Mouse (Mus musculus) testis, postnatal 10 days (tissue): ENCODE data around the gene Letm1.

Source experiments
- DNase-seq: peaks from one replicate; pipeline ENCODE4 v3.0.0; 2021; ENCODE audit warnings: low spot score

Gene Letm1

GRCm38 (mm10) chr5:33782345-33782998 is at the start of gene Letm1:
Gene Letm1, minus strand, starts transcription at chr5:33782817.
- peak; percentile 91 for DNase-seq

- DNase-seq, result no peak
These were observed 48.2 kb upstream of the Letm1 start for GRCm38 (mm10) chr5:33830832-33831231.

- DNase-seq, result no peak
These were observed 47.3 kb upstream of the Letm1 start for GRCm38 (mm10) chr5:33829958-33830357.

- DNase-seq, result no peak
These were observed 45.5 kb upstream of the Letm1 start for GRCm38 (mm10) chr5:33828107-33828506.

DNA sequence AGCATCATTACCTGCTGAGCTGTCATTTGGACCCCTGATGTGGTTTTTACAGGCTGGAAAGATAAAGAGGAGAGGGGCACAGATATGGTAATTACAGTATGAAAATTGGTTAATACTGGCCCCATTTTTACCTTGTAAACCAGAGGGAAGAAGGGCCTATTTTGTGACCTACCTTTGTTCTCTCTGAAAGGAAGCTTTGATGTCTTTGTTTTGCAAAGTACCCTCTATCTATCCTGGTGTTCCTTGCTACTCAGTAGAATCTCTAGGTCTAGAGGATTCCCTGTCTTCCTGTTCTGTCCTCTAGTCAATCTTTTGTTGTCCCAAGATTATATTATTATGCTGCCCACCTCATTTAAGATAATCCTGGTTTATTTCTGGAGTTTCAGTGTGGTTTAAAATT is 43.4 kb upstream of the Letm1 start:
- DNase-seq, result no peak

- no peak for DNase-seq
These were observed 39.8 kb upstream of the Letm1 start for GRCm38 (mm10) chr5:33822456-33822855.

DNA sequence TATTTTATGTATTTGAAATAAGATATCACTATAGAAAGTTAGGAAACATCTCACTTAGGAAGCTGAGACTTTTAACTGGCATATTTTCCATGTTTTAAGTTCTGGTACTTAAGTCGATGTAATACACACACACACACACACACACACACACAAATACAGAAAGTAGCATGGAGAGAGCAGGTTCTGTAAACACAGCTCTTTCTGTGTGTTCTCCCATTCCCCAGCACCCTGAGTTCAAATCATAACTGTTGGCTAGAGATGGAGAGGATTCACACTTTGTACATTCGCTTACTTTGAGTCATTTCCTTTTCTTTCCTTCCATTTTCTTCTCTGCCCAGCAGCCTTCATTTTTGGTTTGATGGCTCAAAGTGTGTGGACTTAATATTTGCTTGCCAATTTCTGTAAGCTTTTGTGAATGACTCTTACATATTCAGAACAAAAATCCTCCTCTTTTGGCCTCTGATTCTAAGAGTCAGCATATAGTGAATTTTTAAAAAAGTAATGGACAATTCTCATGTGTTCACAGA is 39.3 kb upstream of the Letm1 start:
- DNase-seq, result no peak

- peak; percentile 77 for DNase-seq
These were observed 38.4 kb upstream of the Letm1 start for GRCm38 (mm10) chr5:33820733-33821621.

DNA sequence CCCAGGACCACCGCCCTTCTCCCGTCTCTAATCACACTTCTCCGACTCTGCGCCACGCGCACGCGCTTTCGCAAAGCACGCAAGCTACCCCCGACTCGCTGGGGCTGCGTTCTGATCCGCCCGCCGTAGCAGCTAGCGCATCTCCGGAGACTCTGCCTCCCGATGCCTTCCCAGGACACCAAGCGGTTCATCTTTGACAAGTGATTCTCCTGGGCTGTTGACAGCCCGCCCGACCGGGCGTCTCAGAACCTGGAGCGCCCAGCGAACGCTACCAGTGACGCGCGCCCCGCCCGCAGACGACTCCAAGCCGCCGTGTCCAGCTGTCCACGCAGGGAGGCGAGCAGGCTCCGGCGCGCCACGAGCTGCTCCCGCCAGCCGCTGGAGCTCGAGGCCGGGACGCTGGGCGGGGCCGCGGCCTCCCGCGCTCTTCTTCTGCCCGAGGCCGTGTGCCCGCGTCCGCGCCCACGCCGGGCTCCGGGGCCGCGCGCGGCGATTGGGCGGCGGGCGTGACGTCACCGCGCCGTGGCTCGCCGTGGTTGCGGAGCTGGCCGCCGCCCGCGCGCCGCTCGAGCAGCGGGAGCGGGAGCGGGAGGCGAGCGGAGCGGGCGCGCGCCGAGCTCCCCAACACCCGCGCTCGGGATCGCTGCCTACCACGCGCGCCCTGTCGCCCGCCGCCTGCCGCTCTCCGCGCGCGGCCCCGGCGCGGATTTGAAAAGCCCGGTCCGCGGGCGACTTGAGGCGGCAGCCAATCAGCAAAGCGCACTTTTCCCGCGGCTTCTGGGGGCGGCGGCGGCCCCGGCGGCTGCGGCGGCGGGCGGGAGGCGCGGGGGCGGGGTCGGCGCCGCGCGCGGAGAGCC is 37.5 kb upstream of the Letm1 start, which contains the start of gene Nsd2:
Nsd2 (plus strand) TSS at position 850 of the 857 bp plus-strand sequence.
- peak; percentile 88 for DNase-seq

- DNase-seq, result peak; percentile 49
These were observed 36.7 kb upstream of the Letm1 start for GRCm38 (mm10) chr5:33819141-33819875.

GRCm38 (mm10) chr5:33818104-33818503 is 35.5 kb upstream of the Letm1 start:
- peak; percentile 39 for DNase-seq

DNA sequence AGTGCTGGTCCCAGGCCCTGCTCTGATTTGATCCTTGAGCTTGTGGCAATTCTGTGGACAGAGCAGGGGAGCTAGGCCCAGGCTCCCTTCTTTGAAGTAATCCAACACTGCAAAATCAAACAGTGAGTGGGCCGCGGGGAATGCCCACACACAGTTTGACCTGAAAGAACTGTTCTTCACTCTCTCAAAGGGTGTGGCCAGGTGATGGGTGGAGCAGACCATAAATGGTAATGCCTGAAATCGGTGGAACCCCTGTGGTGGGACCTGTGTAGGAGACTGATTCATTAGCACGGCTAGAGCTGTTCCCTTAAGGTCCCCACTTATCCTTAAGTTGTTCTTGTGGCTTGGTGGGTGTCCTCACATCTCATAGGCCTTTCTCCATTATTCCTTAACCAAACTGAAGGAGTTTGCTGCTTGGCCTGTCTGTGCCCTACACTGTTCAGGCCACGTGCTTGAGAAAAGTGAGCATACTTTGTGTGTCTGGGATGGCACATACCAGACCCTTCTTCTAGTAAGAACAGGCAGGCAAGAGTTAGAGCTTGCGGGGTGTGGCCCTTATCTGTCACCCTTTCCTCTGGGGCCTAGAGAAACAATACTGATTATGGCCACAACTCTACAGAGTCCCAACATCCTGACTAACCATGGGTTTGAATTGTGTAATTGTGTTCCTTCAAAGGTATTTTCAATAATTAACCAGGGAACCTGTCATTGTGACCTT is 33.5 kb upstream of the Letm1 start:
- DNase-seq, result no peak

- no peak for DNase-seq
These were observed 28.9 kb upstream of the Letm1 start for GRCm38 (mm10) chr5:33811519-33811918.

DNA sequence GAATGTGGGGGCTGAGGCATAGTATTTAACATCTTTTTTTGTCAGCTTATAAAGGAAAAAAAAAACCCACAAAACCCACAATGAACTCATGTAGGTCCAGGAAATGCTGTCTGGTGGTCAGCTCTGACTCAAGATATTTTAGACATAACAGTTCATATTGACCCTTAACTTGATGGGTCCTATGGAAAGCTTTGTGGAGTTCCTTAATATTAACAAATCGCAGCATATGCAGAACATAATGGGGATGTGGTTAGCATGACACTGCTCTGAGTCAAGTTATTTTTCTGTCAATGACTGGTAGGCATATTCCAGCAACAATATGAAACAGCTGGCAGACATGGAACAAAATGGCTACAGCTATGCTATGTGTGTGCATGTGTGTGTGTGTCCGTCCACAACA is 20.7 kb upstream of the Letm1 start:
- no peak for DNase-seq

DNA sequence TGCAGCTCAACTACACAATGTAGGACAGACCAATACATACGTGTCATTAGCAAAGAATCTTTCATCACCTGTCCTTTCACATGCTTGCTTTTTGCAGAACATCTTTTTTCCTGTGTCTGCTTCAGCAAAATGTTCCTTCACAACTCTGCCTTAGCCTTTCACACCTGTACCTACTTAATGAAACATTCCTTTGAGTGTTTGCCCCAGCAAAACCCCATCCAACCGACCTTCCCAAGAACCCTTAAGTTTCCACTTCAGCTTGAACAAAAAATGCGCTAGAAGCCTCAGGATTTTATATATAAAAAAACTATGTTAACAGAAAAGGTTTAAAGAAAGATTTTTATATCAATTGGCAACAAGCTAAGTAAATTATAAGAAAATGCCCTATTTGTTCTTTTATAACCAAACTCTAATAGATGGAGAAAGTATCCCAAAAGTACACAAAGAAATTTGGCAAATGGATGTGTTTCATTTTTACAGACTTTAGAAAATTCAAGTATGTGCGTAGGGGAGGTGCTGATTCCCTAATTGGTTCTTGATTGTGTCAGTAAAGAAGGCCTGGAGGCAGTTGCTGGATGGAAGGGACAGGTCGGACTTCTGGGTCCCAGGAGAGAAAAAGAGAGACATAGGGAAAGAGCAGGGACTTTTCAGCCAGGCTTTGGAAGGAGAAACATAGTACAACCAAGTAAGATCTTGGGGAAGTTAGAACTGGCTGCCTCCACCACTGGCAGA is 9.5 kb upstream of the Letm1 start:
- no peak for DNase-seq

DNA sequence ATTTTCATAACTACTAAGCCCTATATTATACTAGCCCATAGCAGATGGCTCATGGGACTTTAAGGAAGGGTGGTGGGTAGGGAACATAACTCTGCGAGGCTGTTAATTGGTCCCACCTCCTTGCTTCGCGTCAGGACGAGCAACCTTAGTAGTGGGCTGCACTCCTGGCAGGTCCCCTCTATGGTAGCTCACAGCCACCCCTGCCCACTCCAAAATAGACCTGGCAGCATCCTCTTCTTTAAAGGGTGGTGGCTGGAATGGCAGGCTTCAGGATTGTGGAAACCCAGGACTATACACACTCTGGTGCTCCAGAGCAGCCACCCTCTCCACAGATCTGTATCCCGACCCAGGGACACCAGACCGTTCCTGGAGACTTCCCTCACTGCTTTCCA is 378 bp upstream of the Letm1 start:
- no peak for DNase-seq

GRCm38 (mm10) chr5:33781964-33782344 is 663 bp downstream of the Letm1 start:
- no peak for DNase-seq

GRCm38 (mm10) chr5:33777195-33777594 is 5.4 kb downstream of the Letm1 start:
- no peak for DNase-seq

DNA sequence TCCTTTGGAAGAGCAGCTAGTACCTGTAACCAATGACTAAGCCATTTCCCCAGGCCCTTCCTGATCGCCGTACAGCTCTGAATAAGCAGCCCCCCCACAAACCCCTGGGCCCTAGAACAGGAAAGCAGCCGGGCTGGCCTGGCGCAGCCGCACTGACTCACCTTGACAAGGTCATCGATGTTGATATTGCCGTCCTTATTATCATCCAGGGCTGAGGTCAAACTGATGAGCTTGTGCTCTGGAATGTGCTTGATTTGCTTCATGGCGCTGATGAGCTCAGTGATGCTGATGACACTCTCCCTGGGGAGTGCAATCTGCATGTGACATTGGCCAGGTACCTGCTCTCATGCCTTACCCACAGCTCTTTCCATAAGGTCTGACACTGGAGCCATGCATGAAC is 39.1 kb downstream of the Letm1 start:
- no peak for DNase-seq

- no peak for DNase-seq
These were observed 42.1 kb downstream of the Letm1 start for GRCm38 (mm10) chr5:33740548-33740947.
